Mouse (Mus musculus) erythroblast, embryonic 14.5 days (primary cell): ENCODE results near the gene Gm47996.

Experiments used
- GATA1 ChIP-seq: IDR thresholded peaks from 2 replicates; pipeline ENCODE4 v1.6.1; 2012; ENCODE audit warnings: low read length, inconsistent platforms, mixed read lengths
- TAL1 ChIP-seq: IDR thresholded peaks from 3 replicates; pipeline ENCODE4 v1.6.1; 2012; ENCODE audit warnings: low read length, inconsistent platforms, mixed read lengths

- TF ChIP-seq GATA1 (no peak), TAL1 (no peak)
These were observed 32.0 kb upstream of the Gm47996 start for GRCm38 (mm10) chr1:151177937-151178271.
